Mouse (Mus musculus): ENCODE data around the gene Grem2.

Grem2 gene

DNA sequence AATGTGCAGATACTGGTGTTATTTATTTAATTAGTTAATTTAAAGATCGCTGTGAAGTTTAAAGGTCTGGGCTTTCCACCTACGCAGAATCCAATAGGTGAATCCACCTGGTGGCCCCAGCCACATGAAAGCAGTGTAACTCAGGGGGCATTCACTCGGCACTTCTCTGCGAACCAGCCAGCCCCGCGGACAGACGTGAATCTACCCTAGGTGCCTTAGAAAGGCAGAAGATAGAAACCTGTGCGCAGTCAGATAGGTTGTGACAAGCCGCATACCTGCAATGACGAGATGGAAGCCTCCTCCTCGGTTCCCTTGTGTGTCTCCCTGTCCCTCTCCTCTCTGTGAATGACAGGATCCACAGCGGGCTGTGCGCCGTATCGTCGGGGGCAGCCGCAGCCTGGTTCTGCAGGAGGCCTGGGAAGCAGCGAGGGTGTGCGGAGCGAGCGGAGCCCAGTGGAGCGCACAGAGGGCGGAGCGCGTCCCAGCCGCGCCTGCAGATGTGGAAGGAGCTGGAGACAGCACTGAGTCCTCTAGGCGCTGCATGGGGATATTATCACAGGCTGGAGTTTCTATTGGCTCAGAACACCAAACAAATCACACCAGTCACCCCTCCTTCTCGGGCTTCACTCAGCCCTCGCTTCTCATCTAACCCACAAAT, at the start of gene Grem2:
Gene Grem2 (minus strand): TSS at position 522 of the 658 bp plus-strand sequence.
- peak; percentile 65 to 78 for DNase-seq

DNA sequence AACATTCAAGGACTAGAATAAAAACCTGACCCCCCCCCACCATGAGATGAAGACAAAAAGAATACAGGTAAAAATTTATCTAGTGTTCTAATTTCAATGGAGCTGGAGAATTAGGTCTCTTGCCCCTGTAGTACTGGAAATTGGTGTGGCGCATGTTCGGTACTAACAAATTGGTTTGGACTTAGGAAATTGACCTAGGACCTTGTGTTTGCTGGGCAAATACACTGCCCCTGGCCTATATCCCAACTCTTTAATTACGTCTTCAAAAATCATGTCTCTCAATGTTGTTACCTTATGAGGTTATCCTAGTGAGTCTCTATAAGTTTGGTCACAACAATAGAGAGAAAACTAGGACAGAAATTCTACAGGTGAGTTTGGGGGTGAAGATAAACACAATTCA, 38.2 kb upstream of the Grem2 start:
- DNase-seq: no peak

DNA sequence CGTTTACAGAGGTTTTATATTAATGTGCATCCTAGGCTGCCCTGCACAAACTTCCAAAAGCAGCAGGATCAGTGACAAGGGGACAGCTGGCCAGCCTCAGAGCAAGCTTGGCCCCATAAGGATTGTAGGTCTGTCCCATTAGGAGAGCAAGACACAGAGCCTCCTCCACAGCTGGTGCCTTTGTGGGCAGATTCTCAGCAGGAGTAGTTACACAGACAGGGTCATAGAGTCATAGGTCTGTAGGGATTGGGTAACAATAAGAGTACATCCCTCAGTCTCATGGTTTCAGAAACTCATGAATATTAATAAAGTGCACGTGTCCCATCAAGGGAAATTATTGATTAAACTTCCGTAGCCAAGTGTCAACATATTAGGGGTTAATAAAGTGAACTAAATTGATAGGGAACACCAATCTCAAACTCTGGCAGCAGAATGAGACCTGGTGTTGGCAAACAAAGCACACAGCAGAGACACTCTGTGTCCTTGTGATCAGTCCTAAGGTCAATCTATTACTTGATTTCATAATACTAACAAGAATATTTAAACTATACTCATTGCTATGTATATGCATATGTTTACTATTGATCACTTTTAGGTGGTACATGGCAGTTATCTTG, 9.5 kb upstream of the Grem2 start:
- DNase-seq: no peak

DNA sequence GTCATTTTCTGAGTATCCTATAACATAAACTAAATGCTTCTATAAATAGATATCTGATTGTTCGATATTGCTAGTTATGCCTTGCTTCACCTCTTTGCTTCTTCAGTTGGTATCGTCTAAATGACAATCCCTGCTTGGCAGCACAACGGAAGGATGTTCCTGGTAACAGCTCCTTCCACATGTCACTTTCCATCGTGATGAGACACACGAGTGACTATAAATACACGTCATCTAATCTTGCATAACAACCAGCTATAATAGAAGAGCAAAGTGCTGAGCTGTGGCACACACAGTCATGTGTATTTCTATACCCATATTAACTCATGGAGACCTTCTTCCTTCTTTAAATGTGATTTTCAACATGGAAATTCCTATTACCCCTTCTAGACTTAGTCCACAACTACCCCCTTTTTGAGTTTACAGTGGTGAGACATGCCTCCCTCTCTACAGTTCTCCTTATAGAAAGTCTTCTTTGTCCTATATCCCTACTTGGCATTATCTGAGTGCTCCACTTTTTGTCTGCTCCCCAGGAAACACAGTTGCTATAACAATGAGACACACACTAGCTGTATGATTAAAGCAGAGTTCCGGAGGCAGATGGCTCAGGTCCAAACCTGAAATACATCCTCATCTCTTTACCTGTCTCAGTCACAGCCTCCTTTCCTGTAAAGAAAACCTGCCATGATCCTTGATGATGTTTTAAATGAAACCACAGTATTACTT, 8.0 kb upstream of the Grem2 start:
- DNase-seq: no peak

DNA sequence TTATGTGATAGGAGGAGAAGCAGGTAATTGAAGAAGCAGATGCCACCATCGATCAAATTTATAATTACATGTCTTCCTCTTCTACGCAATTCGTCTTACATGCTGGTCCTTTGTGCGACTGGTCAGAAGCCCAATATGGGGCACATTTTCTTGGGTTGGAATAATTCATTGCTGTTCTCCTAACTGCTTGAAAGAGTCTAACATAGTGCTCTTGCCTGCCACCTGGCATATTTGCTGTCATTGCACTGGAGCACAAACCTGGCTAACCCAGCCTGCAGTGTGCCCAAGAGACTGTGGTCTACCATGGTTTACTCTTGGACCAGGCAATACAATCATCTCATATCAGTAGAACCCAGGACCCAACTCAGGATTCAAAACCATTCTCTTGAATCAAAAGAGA, 2.7 kb downstream of the Grem2 start:
- no peak for DNase-seq

DNA sequence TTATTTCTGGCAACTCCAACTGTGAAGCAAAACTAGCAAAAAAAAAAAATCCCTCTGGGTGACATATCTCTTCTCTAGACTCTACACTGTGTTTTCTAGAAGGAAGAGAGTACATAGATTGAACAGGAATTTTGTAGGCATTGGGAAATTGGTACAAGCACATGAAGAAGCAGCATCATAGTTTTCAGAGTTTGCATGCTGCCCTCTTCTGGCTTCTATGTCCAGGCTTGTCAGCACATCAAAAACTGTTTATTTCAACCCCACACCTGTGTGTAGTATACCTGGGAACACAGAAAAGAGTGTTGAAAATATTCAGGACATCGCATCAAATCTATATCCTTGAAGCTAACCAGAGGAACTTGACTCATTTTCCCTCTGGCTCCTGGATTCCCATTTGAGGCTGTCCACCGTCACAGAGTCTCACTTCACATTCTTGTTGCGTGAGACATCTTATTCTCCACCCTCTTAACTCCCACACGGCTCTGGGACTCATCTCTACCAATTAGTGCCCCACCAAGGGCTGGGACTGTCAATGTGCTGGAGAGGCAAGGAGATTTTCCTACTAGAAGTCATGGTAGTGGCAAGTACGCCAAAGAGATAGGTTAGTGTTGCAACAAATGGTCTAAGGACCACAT, 3.3 kb downstream of the Grem2 start:
- DNase-seq: no peak

DNA sequence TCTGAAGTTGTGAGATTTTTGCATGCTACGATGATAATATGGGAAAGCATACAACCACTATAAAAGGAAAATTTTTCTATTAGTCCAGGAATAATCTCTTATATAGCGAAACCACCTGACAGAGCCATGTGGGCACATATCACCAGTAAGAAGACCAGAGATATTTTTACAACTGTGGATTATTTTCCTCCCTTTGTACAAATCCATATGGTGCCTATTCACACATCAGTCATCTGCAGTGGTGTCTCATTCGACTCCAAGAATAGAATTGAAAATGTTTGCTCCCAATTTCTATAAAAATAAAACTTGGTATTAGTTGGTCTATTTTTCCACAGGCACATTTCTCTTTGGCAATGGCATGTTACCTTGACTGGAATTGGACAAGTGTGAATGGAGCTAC, 11.8 kb downstream of the Grem2 start:
- DNase-seq: no peak

DNA sequence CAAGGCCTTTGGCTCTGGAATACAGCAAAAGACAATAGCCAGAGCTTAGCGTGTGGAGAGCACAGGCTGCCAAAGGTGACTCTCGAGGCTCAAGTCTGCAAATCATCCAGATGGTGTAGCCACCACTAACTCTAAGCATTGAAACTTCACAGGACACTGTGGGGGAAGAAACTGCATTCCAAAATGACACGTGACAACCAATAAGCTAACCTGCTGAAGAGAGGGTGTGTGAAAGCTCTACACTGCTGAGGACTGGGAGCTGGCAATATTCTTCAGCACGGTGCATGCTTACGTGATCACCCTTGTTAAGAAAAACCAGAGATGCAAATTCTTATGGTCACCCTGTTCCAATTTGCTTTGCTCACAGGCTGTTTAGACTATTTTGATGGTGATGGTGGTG, 13.4 kb downstream of the Grem2 start:
- no peak for DNase-seq

DNA sequence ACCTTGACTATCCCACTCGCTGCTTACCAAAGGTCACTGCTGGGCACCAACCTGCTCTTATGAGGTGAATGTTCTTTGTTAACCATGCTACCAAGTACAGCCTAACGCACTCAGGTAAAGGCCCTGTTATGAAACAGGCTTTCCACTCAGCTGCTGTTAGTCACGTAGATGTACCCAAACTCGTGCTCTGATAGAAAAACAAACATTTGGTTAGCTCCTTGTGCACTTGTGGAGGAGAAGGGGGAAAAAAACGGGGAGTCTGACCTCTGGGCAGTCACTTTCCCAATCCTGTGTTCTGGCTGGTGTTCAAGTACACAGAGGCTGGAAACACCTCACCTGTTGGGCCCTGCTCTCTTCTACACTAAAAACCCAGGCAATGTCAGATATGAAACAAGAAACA, 14.0 kb downstream of the Grem2 start:
- peak; percentile 38 to 56 for DNase-seq

DNA sequence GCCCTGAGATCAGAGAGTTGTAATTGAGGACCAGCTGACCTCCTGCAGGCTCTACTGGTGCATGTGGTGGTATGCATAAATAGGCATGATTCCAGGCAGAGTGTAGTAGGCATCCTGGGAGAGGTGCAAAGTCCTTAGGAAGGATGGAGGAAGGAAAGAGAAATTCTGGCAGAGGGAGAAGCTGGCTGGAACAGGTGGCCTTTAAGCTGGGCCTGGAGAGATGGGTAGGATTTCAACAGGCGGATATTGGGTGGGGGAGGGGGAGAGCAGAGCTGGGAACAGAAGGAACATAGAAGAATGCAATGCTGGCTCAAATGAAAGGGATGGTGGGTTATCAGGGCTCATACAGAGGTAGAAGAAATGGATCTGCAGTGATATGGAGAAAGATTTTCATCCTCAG, 18.9 kb downstream of the Grem2 start:
- no peak for DNase-seq

DNA sequence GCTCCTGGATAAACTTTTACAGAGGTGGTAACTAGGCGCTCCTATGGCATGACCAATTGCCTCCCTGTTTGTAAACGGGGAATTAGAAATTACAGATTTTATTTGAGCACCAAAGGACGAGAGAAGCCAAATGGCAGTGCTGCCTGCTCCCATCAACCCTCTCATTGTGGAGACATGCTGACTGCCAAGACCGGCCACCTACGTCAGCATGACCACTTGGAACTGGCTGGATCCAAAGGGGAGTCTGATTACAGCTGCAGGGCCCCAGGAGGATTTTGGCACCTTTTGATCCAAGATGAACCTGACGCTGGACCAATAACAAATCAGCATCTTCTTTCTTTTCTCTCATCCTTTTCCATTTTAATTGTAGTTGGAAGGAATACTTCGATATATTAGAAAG, 29.1 kb downstream of the Grem2 start:
- no peak for DNase-seq

DNA sequence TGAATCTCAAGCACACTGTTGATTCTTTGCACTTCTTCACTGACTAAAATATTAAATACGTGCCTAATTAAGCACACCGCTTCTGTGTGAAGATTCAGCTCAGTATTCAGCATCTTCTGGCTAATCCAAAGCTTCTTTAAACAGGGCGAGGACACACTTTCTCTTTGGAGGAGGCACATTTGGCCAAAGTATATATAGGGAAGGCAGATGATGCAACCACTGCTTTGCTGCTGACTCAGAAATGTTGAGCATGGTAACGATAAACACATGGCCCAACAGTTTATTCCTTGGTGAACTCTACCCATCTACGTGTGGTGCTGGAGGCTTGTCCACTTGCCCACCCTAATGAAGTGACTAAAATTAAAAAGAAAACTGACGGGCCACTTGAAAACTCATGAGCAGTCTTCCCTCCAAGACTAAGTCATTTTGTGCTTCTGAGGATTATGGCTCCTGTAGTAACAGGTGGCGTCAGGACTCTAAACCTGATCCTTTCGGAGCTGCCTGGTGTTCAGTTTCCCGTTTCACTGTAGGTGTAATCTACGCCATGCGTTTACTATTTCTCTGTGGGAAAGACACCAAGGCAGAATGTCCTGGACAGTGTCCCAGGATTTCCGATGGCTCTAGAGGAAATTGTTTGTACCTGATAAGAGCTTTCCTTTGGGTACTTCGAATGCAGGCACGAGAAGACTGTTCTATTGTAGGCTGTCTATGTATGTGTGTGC, 32.8 kb downstream of the Grem2 start:
- DNase-seq: no peak

DNA sequence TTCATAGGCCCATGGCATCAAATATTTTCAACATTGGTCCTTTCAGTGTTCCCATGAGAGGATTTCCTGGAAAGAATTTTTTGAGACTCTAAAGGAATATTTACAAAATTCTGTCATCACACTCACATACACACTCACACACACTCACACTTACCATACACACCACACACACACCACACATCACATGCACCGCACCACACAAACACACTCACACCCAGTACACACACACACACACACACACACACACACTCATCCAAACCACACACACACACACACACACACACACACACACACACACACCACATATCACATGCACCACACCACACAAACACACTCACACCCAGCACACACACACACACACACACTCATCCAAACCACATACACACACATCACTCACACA, 33.5 kb downstream of the Grem2 start:
- no peak for DNase-seq

DNA sequence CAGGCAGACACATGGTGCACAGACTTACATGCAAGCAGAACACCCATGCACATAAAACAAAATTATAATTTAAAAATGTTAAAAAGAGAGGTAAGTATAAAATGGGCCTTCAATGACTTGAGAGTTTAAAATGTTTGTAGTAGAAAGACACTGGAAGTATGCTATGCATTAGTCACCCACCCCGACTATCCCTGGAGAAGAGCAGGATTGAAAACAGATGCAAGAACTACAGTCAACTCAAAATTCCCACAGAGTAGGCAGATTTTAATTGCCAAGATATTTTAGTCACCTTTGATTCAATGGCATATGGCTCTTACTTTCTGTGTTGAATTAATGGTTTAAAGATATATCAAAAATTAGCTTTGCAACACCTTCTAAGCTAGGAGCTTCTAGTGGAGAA, 39.1 kb downstream of the Grem2 start:
- no peak for DNase-seq

DNA sequence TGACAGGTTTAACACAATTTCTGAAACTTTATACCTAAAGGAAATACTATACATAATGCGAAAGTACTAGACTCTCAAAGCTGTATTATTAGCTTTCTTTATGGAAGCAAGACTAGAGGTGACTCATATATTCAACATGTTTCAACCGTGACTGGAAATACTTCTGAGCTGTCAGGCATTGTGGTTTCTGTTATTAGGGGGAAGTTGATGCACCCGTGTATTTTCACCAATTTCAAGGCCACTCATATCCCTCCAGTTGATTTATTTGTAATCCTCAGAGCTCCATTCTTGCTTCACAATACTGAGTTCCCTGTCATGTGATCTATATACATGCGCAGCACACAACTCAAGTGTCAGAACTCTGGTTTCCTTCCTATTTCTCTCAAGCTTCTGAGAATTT, 46.4 kb downstream of the Grem2 start:
- no peak for DNase-seq

DNA sequence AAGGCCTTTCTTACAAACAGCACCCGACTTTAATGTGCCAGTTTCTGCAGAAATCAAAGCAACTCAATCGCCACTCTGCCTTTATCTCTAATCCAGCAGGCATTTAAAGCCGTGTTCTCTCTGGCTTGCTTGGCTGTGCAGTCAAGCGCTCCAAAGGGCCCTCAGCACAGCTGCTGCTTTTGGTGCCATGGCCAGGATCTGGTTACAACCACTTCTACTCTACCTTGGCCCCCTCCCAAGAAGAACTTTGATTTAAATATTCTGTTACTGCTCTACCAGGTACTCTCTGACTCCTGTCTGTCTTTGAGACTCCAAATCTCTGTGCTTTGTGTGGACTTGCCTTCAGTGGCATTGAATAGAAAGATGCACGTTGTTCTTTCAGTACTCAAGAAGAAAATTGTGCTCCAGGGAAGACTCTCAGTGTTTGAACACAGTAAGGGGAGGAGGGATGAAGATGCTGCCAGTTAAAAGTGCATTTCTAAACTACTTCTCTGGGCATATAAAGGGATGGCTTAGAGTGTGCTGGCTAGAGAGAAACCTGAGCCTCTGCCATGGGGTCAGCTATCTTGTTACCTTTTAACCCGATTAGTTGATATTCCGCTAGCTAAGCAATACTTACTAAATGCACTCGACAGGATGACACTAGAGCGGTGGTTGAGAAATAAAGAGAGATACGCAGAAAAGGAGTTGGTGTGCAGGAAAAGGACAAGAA, 61.1 kb downstream of the Grem2 start:
- no peak for DNase-seq

DNA sequence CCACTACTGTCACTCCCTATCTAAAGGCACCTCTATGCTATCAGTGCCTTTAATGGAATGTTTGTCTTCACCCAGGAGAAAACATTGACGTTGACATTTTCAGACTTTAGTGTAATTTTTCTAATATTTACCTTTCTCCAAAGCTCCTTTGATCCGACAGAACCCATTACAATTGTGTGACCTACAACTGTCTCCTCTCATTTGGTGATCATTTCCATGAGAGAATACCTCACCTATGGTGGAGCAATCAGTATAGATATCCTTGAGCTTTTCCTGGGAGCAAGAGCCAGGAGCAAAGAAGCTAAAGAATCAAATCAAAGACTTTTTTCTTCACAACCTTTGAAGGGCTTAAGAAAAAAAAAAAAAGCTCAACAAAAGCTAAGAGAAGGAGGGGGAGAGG, 65.4 kb downstream of the Grem2 start:
- DNase-seq: no peak

DNA sequence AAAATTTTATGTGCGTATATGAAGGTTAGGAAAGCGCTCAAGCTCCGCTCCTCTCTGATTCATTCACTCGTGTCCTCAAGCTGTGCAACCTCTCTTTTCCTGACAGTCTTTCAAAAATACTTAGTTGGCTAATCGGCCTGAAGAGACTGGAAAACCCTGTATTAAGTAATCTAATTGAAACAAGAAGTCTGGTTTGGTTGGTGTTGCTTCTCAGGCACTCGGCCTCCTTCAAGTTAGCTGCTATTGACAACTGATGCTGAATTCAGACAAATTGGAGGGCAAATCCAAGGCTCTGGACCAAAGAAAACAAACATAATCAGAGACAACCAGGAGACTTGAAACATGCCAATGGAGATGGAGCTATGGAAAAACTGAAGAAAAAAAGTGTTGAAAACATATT, 76.8 kb downstream of the Grem2 start:
- DNase-seq: no peak

DNA sequence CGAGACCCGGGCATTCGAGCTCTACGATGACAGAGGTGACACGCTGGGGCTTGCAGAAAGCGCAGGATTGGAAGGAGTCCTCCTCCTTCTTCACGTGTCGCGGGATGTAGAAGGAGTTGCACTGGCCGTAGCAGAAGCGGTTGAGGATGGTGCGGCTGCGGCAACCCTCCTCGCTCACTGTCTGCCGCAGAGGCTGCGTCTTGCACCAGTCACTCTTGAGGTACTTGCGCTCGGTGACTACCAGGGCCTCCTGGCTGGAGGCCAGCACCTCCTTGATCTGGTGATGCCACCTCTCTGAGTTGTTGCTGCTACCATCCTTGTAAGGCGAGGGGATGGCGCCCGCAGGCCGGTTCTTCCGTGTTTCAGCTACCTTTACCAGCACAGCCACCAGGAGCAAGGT, 84.8 kb downstream of the Grem2 start:
- no peak for DNase-seq

DNA sequence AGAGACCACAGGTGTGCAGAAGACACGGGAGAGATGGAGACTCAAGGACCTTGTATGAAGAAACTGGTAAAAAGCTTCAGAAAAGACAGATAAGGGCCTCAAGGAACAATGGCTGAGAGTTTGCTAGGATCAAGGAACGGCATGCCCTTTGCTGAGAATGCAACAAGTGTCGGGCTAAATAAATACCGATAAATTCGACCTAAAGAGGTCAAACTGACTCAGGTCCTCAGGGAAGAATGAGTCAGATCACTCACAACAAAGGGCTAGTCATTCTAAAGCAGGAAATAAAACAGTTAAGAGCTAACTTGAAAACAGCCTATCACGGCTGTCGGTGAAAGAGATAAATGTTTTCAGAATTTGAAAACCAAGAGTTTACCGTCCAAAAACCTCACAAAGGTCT, 95.1 kb downstream of the Grem2 start:
- DNase-seq: no peak

DNA sequence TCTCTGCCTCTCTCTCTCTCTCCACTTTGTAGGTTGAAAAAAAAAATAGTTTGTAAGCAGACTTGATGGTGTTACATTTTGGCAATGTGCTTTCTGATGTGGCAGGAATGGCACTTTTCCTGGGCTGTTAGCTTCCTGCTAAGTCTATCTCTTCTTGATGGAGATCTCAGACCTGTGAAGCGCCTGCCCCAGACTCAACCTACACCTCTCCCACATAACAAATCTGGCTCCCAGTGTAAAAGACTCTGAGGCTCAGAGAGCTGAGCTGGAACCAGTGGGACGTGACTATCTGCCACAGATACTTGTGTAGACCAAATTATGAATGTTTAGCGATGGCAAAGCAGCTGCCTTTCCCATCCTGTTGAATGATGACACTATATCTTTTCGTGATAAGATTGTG, 109.8 kb downstream of the Grem2 start:
- no peak for DNase-seq

DNA sequence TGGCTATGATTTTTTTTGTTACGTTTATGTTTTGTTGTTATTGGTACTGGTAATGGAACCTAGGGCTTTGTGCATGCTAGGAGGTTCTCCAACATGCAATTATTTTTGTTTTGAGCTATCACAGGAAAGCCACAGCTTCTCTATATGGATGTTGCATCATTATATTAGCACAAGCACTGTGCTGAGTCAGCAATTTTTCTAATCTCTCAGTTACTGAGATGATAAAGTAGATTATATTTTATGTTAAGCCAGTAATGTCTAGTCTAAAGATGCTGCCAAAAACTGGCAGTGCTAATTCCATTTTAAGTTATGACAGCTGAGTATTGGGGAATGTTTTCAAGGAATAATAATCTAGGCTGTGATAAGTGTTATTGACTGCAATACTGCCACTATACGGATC, 133.0 kb downstream of the Grem2 start:
- DNase-seq: no peak
